Mouse (Mus musculus): ENCODE data around the gene Mum1.

- no peak for TF ChIP-seq CTCF (IDR thresholded peaks at IDR 0.05; ENCODE audit: low read depth, low read length)
- TF ChIP-seq POLR2A (IDR thresholded peaks at IDR 0.05; ENCODE audit: borderline replicate concordance, low read depth, low read length), result no peak
Measured at GRCm38 (mm10) chr10:80196167-80196566, 30.1 kb upstream of the Mum1 start.
